In genomic region chr11:94869866-94870265, GRCm38 (mm10) we compare ENCODE assay signal across 8 mouse cellular contexts.
DNase-seq lines count a peak whose midpoint lies in the region; ATAC-seq lines count a peak whose summit lies in the region.
"Not testable (repeated sequence)": the region's sequence is repeated elsewhere in the genome, so short reads cannot be mapped to it uniquely, and the experiment has no call there.

No protein-coding gene starts in this region.

- not testable (repeated sequence) for H3K4me3 ChIP-seq in forebrain, embryonic 15.5 days; midbrain, embryonic 11.5 days (ENCODE audit: low read depth, low read length)
- peak overlapping the region; percentile 5; the same call in 1 of the 2 replicates for H3K4me3 ChIP-seq in limb, embryonic 15.5 days

- not testable (repeated sequence) for H3K36me3 ChIP-seq in forebrain, embryonic 15.5 days; limb, embryonic 15.5 days; midbrain, embryonic 11.5 days (ENCODE audit: control insufficient read depth, insufficient read depth, low read length)

- not testable (repeated sequence) for H3K9ac ChIP-seq in forebrain, embryonic 15.5 days (replicated peaks); limb, embryonic 15.5 days; midbrain, embryonic 11.5 days (ENCODE audit: low read length)

- not testable (repeated sequence) for H3K9me3 ChIP-seq in forebrain, embryonic 15.5 days; limb, embryonic 15.5 days; midbrain, embryonic 11.5 days (ENCODE audit: control insufficient read depth, low read length)

- H3K27ac ChIP-seq in forebrain, embryonic 15.5 days (replicated peaks); midbrain, embryonic 11.5 days (ENCODE audit: low read depth, low read length): not testable (repeated sequence)
- peak overlapping the region; percentile 57 for H3K27ac ChIP-seq in limb, embryonic 15.5 days

- 0 out of 2 replicates have a peak, but pooled peaks have one; percentile 29 for ATAC-seq in forebrain, embryonic 15.5 days (replicated peaks)
- ATAC-seq in limb, embryonic 15.5 days (ENCODE audit: insufficient number of reproducible peaks, low FRiP score, low TSS enrichment, low read depth), result not testable (repeated sequence)
- ATAC-seq in midbrain, embryonic 11.5 days (ENCODE audit: low FRiP score), result peak; percentile 33; the same call in 1 of the 2 replicates

- H3K4me2 ChIP-seq in forebrain, embryonic 15.5 days (replicated peaks); limb, embryonic 15.5 days; midbrain, embryonic 11.5 days: not testable (repeated sequence)

- H3K27me3 ChIP-seq in forebrain, embryonic 15.5 days; limb, embryonic 15.5 days: not testable (repeated sequence)
- H3K27me3 ChIP-seq in midbrain, embryonic 11.5 days (ENCODE audit: control insufficient read depth, insufficient read depth, low read length), result peaks cover 12% of the 10 kb centered on the region

- DNase-seq in MN1 (ENCODE audit: low spot score), result peak; percentile 37
- peak; percentile 23 to 36 for DNase-seq in cerebellum, postnatal 25 days
- peak; percentile 63 for DNase-seq in heart, postnatal 4 days
- DNase-seq in kidney, postnatal 10 days, result peak; percentile 68
- peak; percentile 88 for DNase-seq in midbrain, embryonic 11.5 days (ENCODE audit: low spot score, missing footprints)
- DNase-seq in thymus, postnatal 14 days, result peak; percentile 32

- not testable (repeated sequence) for H3K4me1 ChIP-seq in forebrain, embryonic 15.5 days; midbrain, embryonic 11.5 days (ENCODE audit: control insufficient read depth, insufficient read depth, low read length)
- peaks cover 59% of the 10 kb centered on the region for H3K4me1 ChIP-seq in limb, embryonic 15.5 days

- WGBS in forebrain, embryonic 15.5 days, result 20% methylated on average over 4 of the region's 4 CpGs
- 23% methylated on average over 4 of the region's 4 CpGs for WGBS in limb, embryonic 15.5 days
- 16% methylated on average over 4 of the region's 4 CpGs for WGBS in midbrain, embryonic 11.5 days

Comparison
In these comparisons a context has a peak if more than half of its experiments do, and no peak if none do; other contexts are left out.
1. DNase-seq: peak in every context shown above with its lines; median percentile 88 in midbrain, embryonic 11.5 days; 68 in kidney, postnatal 10 days; 63 in heart, postnatal 4 days; 37 in MN1; 32 in thymus, postnatal 14 days; 30 in cerebellum, postnatal 25 days.